Mouse (Mus musculus): ENCODE results near the gene Ctcfl.

GRCm38 (mm10) chr2:173129111-173129510 is 9.8 kb upstream of the Ctcfl start:
- TF ChIP-seq EP300 (IDR thresholded peaks at IDR 0.05) (no peak), CTCF (IDR thresholded peaks at IDR 0.05) (no peak)
